In the genomic region with DNA sequence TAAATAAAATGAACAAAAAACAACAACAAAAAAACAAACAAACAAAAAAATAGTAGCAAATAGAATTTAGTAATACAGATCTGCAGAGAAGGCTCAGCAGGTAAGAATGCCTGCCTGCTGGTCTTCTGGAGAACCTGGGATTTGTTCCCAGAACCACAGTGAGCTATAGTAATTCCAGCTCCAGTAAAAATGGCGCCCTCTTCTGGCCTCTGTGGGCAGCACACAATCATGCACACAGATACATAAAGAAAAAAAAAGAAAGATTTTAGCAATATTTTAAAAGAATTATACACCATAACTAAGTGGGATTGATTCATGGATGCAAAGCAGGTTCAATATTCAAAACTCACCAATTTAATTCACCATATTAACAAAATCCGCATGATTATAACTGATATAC, we compare ENCODE assay signal across 1 mouse cellular context.
TF ChIP-seq lines count a peak whose summit lies in the region.

No protein-coding gene starts in this region.

TF ChIP-seq in ES-E14, 5 proteins besides CTCF, POLR2A, EP300 and RAD21:
- peak; percentile 57; the same call in 1 of the 2 replicates for TF ChIP-seq ZC3H11A (IDR thresholded peaks at IDR 0.05; ENCODE audit: borderline replicate concordance, low read depth, low read length)
- TF ChIP-seq HCFC1 (IDR thresholded peaks at IDR 0.05; ENCODE audit: borderline replicate concordance, insufficient read depth, low read length) = no peak
- no peak for TF ChIP-seq CHD2 (IDR thresholded peaks at IDR 0.05; ENCODE audit: low read depth, low read length)
- TF ChIP-seq ZNF384 (IDR thresholded peaks at IDR 0.05; ENCODE audit: low read depth, low read length) = peak; percentile 84; the same call in 1 of the 2 replicates
- no peak for TF ChIP-seq MAFK (IDR thresholded peaks at IDR 0.05; ENCODE audit: insufficient read depth, low read depth, low read length)
TF ChIP-seq in ES-E14: peak in this region for 2.
